Mouse (Mus musculus) embryonic facial prominence, embryonic 13.5 days (tissue): ENCODE data around the gene Gm20662. TPM values are rescaled to one million over a fixed set of nuclear protein-coding genes. Genes with fewer than 3 reads are reported as not detected.

ENCODE experiments used
- ATAC-seq: fragments of 200-750 bp; cut with Nextera tagmentation; 2 replicates; pipeline ENCODE4 v1.8.0; 2017; ENCODE audit warnings: low read depth; ENCODE audit not compliant: insufficient number of reproducible peaks, insufficient read depth, low FRiP score, low TSS enrichment
- H3K27ac ChIP-seq: fragments of 300-500 bp; sonication (generic); 2 replicates; pipeline ENCODE4 v1.5.1; 2015; ENCODE audit warnings: moderate library complexity, mild to moderate bottlenecking, inconsistent platforms
- H3K27me3 ChIP-seq: fragments of 300-500 bp; sonication (generic); 2 replicates; pipeline ENCODE4 v1.6.1; 2015; ENCODE audit warnings: mild to moderate bottlenecking, inconsistent platforms
- H3K36me3 ChIP-seq: fragments of 300-500 bp; sonication (generic); 2 replicates; pipeline ENCODE4 v1.6.1; 2015; ENCODE audit warnings: mild to moderate bottlenecking, inconsistent platforms
- H3K4me1 ChIP-seq: fragments of 300-500 bp; sonication (generic); 2 replicates; pipeline ENCODE4 v1.6.1; 2015; ENCODE audit warnings: inconsistent platforms
- H3K4me2 ChIP-seq: fragments of 300-500 bp; sonication (generic); 2 replicates; pipeline ENCODE4 v1.6.1; 2015; ENCODE audit warnings: moderate library complexity, mild to moderate bottlenecking, inconsistent platforms
- H3K4me3 ChIP-seq: fragments of 300-500 bp; sonication (generic); 2 replicates; pipeline ENCODE4 v1.5.1; 2015; ENCODE audit warnings: mild to moderate bottlenecking, inconsistent platforms
- H3K9ac ChIP-seq: fragments of 300-500 bp; sonication (generic); 2 replicates; pipeline ENCODE4 v1.6.1; 2015; ENCODE audit warnings: mild to moderate bottlenecking, inconsistent platforms
- H3K9me3 ChIP-seq: fragments of 300-500 bp; sonication (generic); 2 replicates; pipeline ENCODE4 v1.6.1; 2016; ENCODE audit warnings: inconsistent platforms
- WGBS: fragments of 180-500 bp; shearing (Covaris S2); methylation state at CpG from one replicate; pipeline ENCODE4 v1.1.7; 2015; ENCODE audit warnings: mixed read lengths; 5-methylcytosine and 5-hydroxymethylcytosine counted together
- polyA plus RNA-seq: library from polyadenylated mRNA; unstranded; fragments of >200 nt; fragmentation: Nextera tagmentation; extraction: Ambion mirVana; gene quantifications from 2 replicates; pipeline ENCODE4 v1.2.1, GENCODE M21; 2015

Gm20662 gene
- 0.58 and 1.3 TPM in 2 replicates for polyA plus RNA-seq

- no peak within 1 kb of the TSS for H3K4me2 ChIP-seq
- no peak within 1 kb of the TSS for H3K4me3 ChIP-seq
- WGBS: 90% methylated on average over 5 of the region's 5 CpGs
- H3K27me3 ChIP-seq: no peaks in the 10 kb centered on the region
- no peak for ATAC-seq
- H3K27ac ChIP-seq: no peak within 1 kb of the TSS
- peaks cover 8% of the 10 kb centered on the region for H3K4me1 ChIP-seq
- no peak within 1 kb of the TSS for H3K9ac ChIP-seq
- no peaks in the 10 kb centered on the region for H3K9me3 ChIP-seq
- no peaks in the 10 kb centered on the region for H3K36me3 ChIP-seq
Observed at GRCm38 (mm10) chr9:107996049-107996448, at the start of gene Gm20662. TSS of gene Gm20662 (plus strand) at chr9:107996349.

- no peak overlapping the region for H3K27ac ChIP-seq
- ATAC-seq: no peak
- H3K4me1 ChIP-seq: peaks cover 15% of the 10 kb centered on the region
- H3K27me3 ChIP-seq: no peaks in the 10 kb centered on the region
- WGBS: 87% methylated on average over 31 of the region's 31 CpGs
- no peak overlapping the region for H3K4me3 ChIP-seq
- H3K4me2 ChIP-seq: no peak overlapping the region
- H3K36me3 ChIP-seq: no peaks in the 10 kb centered on the region
- no peaks in the 10 kb centered on the region for H3K9me3 ChIP-seq
- H3K9ac ChIP-seq: no peak overlapping the region; the same call in 1 of the 2 replicates
Observed at GRCm38 (mm10) chr9:107947241-107948194, 48.6 kb upstream of the Gm20662 start.

GRCm38 (mm10) chr9:107949184-107949921 lies 46.8 kb upstream of the Gm20662 start:
- no peaks in the 10 kb centered on the region for H3K36me3 ChIP-seq
- no peaks in the 10 kb centered on the region for H3K9me3 ChIP-seq
- no peaks in the 10 kb centered on the region for H3K27me3 ChIP-seq
- no peak overlapping the region for H3K4me2 ChIP-seq
- H3K4me1 ChIP-seq: peaks cover 15% of the 10 kb centered on the region
- no peak overlapping the region for H3K27ac ChIP-seq
- no peak overlapping the region for H3K4me3 ChIP-seq
- no peak for ATAC-seq
- 80% methylated on average over 13 of the region's 13 CpGs for WGBS
- H3K9ac ChIP-seq: no peak overlapping the region

- H3K4me3 ChIP-seq: peak within 1 kb of the TSS; percentile 58
- H3K4me1 ChIP-seq: peaks cover 15% of the 10 kb centered on the region
- peak within 1 kb of the TSS; percentile 84 for H3K4me2 ChIP-seq
- WGBS: 81% methylated on average over 10 of the region's 10 CpGs
- peak within 1 kb of the TSS; percentile 79 for H3K9ac ChIP-seq
- ATAC-seq: no peak
- no peaks in the 10 kb centered on the region for H3K36me3 ChIP-seq
- peak within 1 kb of the TSS; percentile 78 for H3K27ac ChIP-seq
- H3K27me3 ChIP-seq: no peaks in the 10 kb centered on the region
- H3K9me3 ChIP-seq: no peaks in the 10 kb centered on the region
Observed at GRCm38 (mm10) chr9:107949922-107950235, 46.3 kb upstream of the Gm20662 start, which contains the start of gene Traip. TSS of gene Traip (plus strand) at chr9:107950136.

- H3K4me1 ChIP-seq: peaks cover 15% of the 10 kb centered on the region
- H3K27ac ChIP-seq: peak overlapping the region; percentile 78
- H3K9me3 ChIP-seq: no peaks in the 10 kb centered on the region
- peak overlapping the region; percentile 58 for H3K4me3 ChIP-seq
- no peaks in the 10 kb centered on the region for H3K27me3 ChIP-seq
- H3K9ac ChIP-seq: peak overlapping the region; percentile 79
- peak; percentile 89 for ATAC-seq
- H3K4me2 ChIP-seq: peak overlapping the region; percentile 84
- H3K36me3 ChIP-seq: 0 out of 2 replicates have a peak, but pooled peaks cover under 1% of the 10 kb centered on the region
- WGBS: 14% methylated on average over 45 of the region's 45 CpGs
Observed at GRCm38 (mm10) chr9:107950460-107951355, 45.4 kb upstream of the Gm20662 start.

- Histone ChIP-seq H3K36me3 (peaks cover 37% of the 10 kb centered on the region), H3K9me3 (no peaks in the 10 kb centered on the region), H3K27me3 (no peaks in the 10 kb centered on the region), H3K9ac (no peak overlapping the region), H3K27ac (no peak overlapping the region), H3K4me2 (no peak overlapping the region), H3K4me1 (peaks cover 11% of the 10 kb centered on the region), H3K4me3 (no peak overlapping the region)
- ATAC-seq: no peak
- WGBS: 80% methylated on average over 6 of the region's 6 CpGs
Observed at GRCm38 (mm10) chr9:107955613-107956289, 40.4 kb upstream of the Gm20662 start.

- no peak overlapping the region for H3K9ac ChIP-seq
- H3K4me2 ChIP-seq: no peak overlapping the region
- no peak overlapping the region for H3K4me3 ChIP-seq
- no peak for ATAC-seq
- peaks cover under 1% of the 10 kb centered on the region for H3K4me1 ChIP-seq
- no peak overlapping the region for H3K27ac ChIP-seq
- WGBS: 75% methylated on average over 6 of the region's 6 CpGs
- no peaks in the 10 kb centered on the region for H3K9me3 ChIP-seq
- no peaks in the 10 kb centered on the region for H3K27me3 ChIP-seq
- peaks cover 51% of the 10 kb centered on the region for H3K36me3 ChIP-seq
Observed at GRCm38 (mm10) chr9:107957141-107957540, 39.0 kb upstream of the Gm20662 start.

- 73% methylated on average over 6 of the region's 6 CpGs for WGBS
- no peak for ATAC-seq
- H3K36me3 ChIP-seq: peaks cover 64% of the 10 kb centered on the region
- no peak overlapping the region for H3K9ac ChIP-seq
- H3K4me3 ChIP-seq: no peak overlapping the region
- no peaks in the 10 kb centered on the region for H3K27me3 ChIP-seq
- H3K27ac ChIP-seq: no peak overlapping the region
- no peaks in the 10 kb centered on the region for H3K9me3 ChIP-seq
- H3K4me2 ChIP-seq: no peak overlapping the region
- H3K4me1 ChIP-seq: no peaks in the 10 kb centered on the region
Observed at GRCm38 (mm10) chr9:107959896-107960295, 36.3 kb upstream of the Gm20662 start.

GRCm38 (mm10) chr9:107960928-107961327 lies 35.2 kb upstream of the Gm20662 start:
- no peak for ATAC-seq
- 71% methylated on average over 4 of the region's 4 CpGs for WGBS
- no peaks in the 10 kb centered on the region for H3K4me1 ChIP-seq
- H3K4me2 ChIP-seq: no peak overlapping the region
- no peaks in the 10 kb centered on the region for H3K9me3 ChIP-seq
- H3K36me3 ChIP-seq: peaks cover 64% of the 10 kb centered on the region
- no peak overlapping the region for H3K27ac ChIP-seq
- H3K27me3 ChIP-seq: no peaks in the 10 kb centered on the region
- H3K9ac ChIP-seq: 0 out of 2 replicates have a peak overlapping the region, but pooled peaks have one; percentile 17
- H3K4me3 ChIP-seq: no peak overlapping the region

- no peak overlapping the region for H3K4me3 ChIP-seq
- WGBS: 90% methylated on average over 10 of the region's 10 CpGs
- H3K4me1 ChIP-seq: no peaks in the 10 kb centered on the region
- H3K27ac ChIP-seq: no peak overlapping the region
- ATAC-seq: no peak
- no peaks in the 10 kb centered on the region for H3K27me3 ChIP-seq
- H3K36me3 ChIP-seq: peaks cover 62% of the 10 kb centered on the region
- no peaks in the 10 kb centered on the region for H3K9me3 ChIP-seq
- H3K4me2 ChIP-seq: no peak overlapping the region
- 0 out of 2 replicates have a peak overlapping the region, but pooled peaks have one; percentile 17 for H3K9ac ChIP-seq
Observed at GRCm38 (mm10) chr9:107961351-107961762, 34.8 kb upstream of the Gm20662 start.
